ENCODE assay signal across 27 mouse cellular contexts in genomic region chr13:89872725-89873124, GRCm38 (mm10).
DNase-seq lines count a peak whose midpoint lies in the region; ATAC-seq and TF ChIP-seq lines count a peak whose summit lies in the region.
"Had no signal": no experiment of that assay in that cellular context is flagged by ENCODE, and none has a peak within 500 bp of the region (broad histone marks: within the 10 kb centered on the region; RNA-seq: fewer than 3 reads in every experiment).

No protein-coding gene starts in this region.

- DNase-seq in embryonic facial prominence, embryonic 11.5 days (ENCODE audit: low spot score), result peak; percentile 82
- no peak for DNase-seq in embryonic facial prominence, embryonic 10.5 days (ENCODE audit: low spot score)
- peak; percentile 37 for DNase-seq in NIH3T3 (ENCODE audit: low read depth)
- DNase-seq in embryonic facial prominence, embryonic 14.5 days (ENCODE audit: low spot score), result peak; percentile 47
- DNase-seq in limb, embryonic 14.5 days (ENCODE audit: low spot score), result peak; percentile 44
- DNase-seq in cerebellum, postnatal 10 days, result no peak
- DNase-seq in layer of hippocampus, postnatal 36 days, result no peak
- DNase-seq: adrenal gland, adult 2 months; adrenal gland, postnatal 14 days; cerebellum, adult 11 months; cerebellum, adult 2 months; cerebellum, adult 9-11 months; cerebellum, postnatal 36 days; gastrocnemius, postnatal 10 days; gastrocnemius, postnatal 36 days; heart, adult 2 months; heart, postnatal 14 days had no signal

- no peak for TF ChIP-seq POLR2A in limb, embryonic 14.5 days (IDR thresholded peaks at IDR 0.05; ENCODE audit: borderline replicate concordance, extremely low read depth, insufficient read depth, insufficient read length)

- WGBS in embryonic facial prominence, embryonic 11.5 days, result 42% methylated on average over 3 of the region's 3 CpGs
- 65% methylated on average over 3 of the region's 3 CpGs for WGBS in embryonic facial prominence, embryonic 10.5 days
- WGBS in embryonic facial prominence, embryonic 14.5 days, result 34% methylated on average over 3 of the region's 3 CpGs
- 48% methylated on average over 3 of the region's 3 CpGs for WGBS in limb, embryonic 14.5 days
- 93% methylated on average over 3 of the region's 3 CpGs for WGBS in midbrain, embryonic 16.5 days

- no peaks in the 10 kb centered on the region for H3K9me3 ChIP-seq in embryonic facial prominence, embryonic 11.5 days (replicated peaks; ENCODE audit: control insufficient read depth, low read length)
- no peaks in the 10 kb centered on the region for H3K9me3 ChIP-seq in embryonic facial prominence, embryonic 10.5 days
- no peaks in the 10 kb centered on the region for H3K9me3 ChIP-seq in embryonic facial prominence, embryonic 14.5 days (ENCODE audit: control insufficient read depth, low read length)
- H3K9me3 ChIP-seq in limb, embryonic 14.5 days (ENCODE audit: control insufficient read depth, low read length), result no peaks in the 10 kb centered on the region
- no peaks in the 10 kb centered on the region for H3K9me3 ChIP-seq in midbrain, embryonic 16.5 days (replicated peaks; ENCODE audit: control insufficient read depth, low read length, poor library complexity, severe bottlenecking)
- H3K9me3 ChIP-seq: forebrain, embryonic 12.5 days; forebrain, embryonic 15.5 days; heart, embryonic 10.5 days; heart, embryonic 13.5 days; hindbrain, embryonic 12.5 days; hindbrain, embryonic 15.5 days had no signal

- peak; percentile 85 for ATAC-seq in embryonic facial prominence, embryonic 11.5 days (replicated peaks; ENCODE audit: insufficient number of reproducible peaks, low FRiP score, low TSS enrichment, low read depth)
- no peak for ATAC-seq in embryonic facial prominence, embryonic 14.5 days (ENCODE audit: low read depth)
- no peak; the same call in 1 of the 2 replicates for ATAC-seq in limb, embryonic 14.5 days (ENCODE audit: low FRiP score, low read depth)
- no peak for ATAC-seq in midbrain, embryonic 16.5 days
- ATAC-seq: forebrain, embryonic 15.5 days; intestine, postnatal 0 days; Patski had no signal

- H3K4me2 ChIP-seq in embryonic facial prominence, embryonic 11.5 days (ENCODE audit: low read depth, low read length), result no peak overlapping the region
- H3K4me2 ChIP-seq in embryonic facial prominence, embryonic 14.5 days (ENCODE audit: low read depth, low read length), result no peak overlapping the region
- H3K4me2 ChIP-seq in limb, embryonic 14.5 days (replicated peaks; ENCODE audit: low read depth, low read length, severe bottlenecking), result no peak overlapping the region
- H3K4me2 ChIP-seq in midbrain, embryonic 16.5 days (ENCODE audit: low read length), result no peak overlapping the region
- H3K4me2 ChIP-seq: forebrain, embryonic 12.5 days; forebrain, embryonic 15.5 days; heart, embryonic 13.5 days; hindbrain, embryonic 12.5 days; hindbrain, embryonic 15.5 days had no signal

- no peaks in the 10 kb centered on the region for H3K27me3 ChIP-seq in embryonic facial prominence, embryonic 11.5 days (ENCODE audit: control insufficient read depth, insufficient read depth, low read length)
- no peaks in the 10 kb centered on the region for H3K27me3 ChIP-seq in embryonic facial prominence, embryonic 10.5 days (replicated peaks; ENCODE audit: low read depth, poor library complexity, severe bottlenecking)
- H3K27me3 ChIP-seq in embryonic facial prominence, embryonic 14.5 days (replicated peaks; ENCODE audit: control insufficient read depth, insufficient read depth, low read length), result no peaks in the 10 kb centered on the region
- H3K27me3 ChIP-seq in limb, embryonic 14.5 days (ENCODE audit: control insufficient read depth, insufficient read depth, low read length), result no peaks in the 10 kb centered on the region
- H3K27me3 ChIP-seq in midbrain, embryonic 16.5 days (ENCODE audit: control insufficient read depth, insufficient read depth, low read depth, low read length), result no peaks in the 10 kb centered on the region
- H3K27me3 ChIP-seq: forebrain, embryonic 12.5 days; forebrain, embryonic 15.5 days; heart, embryonic 13.5 days; hindbrain, embryonic 12.5 days; hindbrain, embryonic 15.5 days; Patski had no signal

- H3K9ac ChIP-seq in embryonic facial prominence, embryonic 11.5 days (replicated peaks; ENCODE audit: low read length), result no peak overlapping the region
- H3K9ac ChIP-seq in embryonic facial prominence, embryonic 14.5 days (ENCODE audit: low read depth, low read length), result no peak overlapping the region
- no peak overlapping the region for H3K9ac ChIP-seq in limb, embryonic 14.5 days (ENCODE audit: low read depth, low read length, severe bottlenecking)
- no peak overlapping the region for H3K9ac ChIP-seq in midbrain, embryonic 16.5 days (ENCODE audit: low read depth, low read length)
- H3K9ac ChIP-seq: forebrain, embryonic 12.5 days; forebrain, embryonic 15.5 days; heart, embryonic 13.5 days; hindbrain, embryonic 12.5 days; hindbrain, embryonic 15.5 days had no signal

- H3K4me3 ChIP-seq in embryonic facial prominence, embryonic 11.5 days (ENCODE audit: low read depth, low read length), result no peak overlapping the region
- H3K4me3 ChIP-seq in embryonic facial prominence, embryonic 10.5 days, result no peak overlapping the region
- no peak overlapping the region for H3K4me3 ChIP-seq in embryonic facial prominence, embryonic 14.5 days (ENCODE audit: low read depth, low read length)
- no peak overlapping the region for H3K4me3 ChIP-seq in limb, embryonic 14.5 days (replicated peaks; ENCODE audit: low read length)
- H3K4me3 ChIP-seq in midbrain, embryonic 16.5 days (ENCODE audit: low read depth, low read length), result no peak overlapping the region
- H3K4me3 ChIP-seq: erythroblast, embryonic 14.5 days; forebrain, embryonic 12.5 days; forebrain, embryonic 15.5 days; heart, adult 2 months; heart, embryonic 10.5 days; heart, embryonic 13.5 days; hindbrain, embryonic 12.5 days; hindbrain, embryonic 15.5 days had no signal

- no peaks in the 10 kb centered on the region for H3K4me1 ChIP-seq in embryonic facial prominence, embryonic 11.5 days (ENCODE audit: control insufficient read depth, insufficient read depth, low read length)
- 0 out of 2 replicates have a peak, but pooled peaks cover 6% of the 10 kb centered on the region for H3K4me1 ChIP-seq in embryonic facial prominence, embryonic 10.5 days
- 0 out of 2 replicates have a peak, but pooled peaks cover 2% of the 10 kb centered on the region for H3K4me1 ChIP-seq in embryonic facial prominence, embryonic 14.5 days (ENCODE audit: control insufficient read depth, insufficient read depth, low read length)
- no peaks in the 10 kb centered on the region; the same call in 1 of the 2 replicates for H3K4me1 ChIP-seq in limb, embryonic 14.5 days (ENCODE audit: control insufficient read depth, insufficient read depth, low read length)
- no peaks in the 10 kb centered on the region for H3K4me1 ChIP-seq in midbrain, embryonic 16.5 days (ENCODE audit: control insufficient read depth, insufficient read depth, low read length)
- H3K4me1 ChIP-seq: forebrain, embryonic 12.5 days; forebrain, embryonic 15.5 days; heart, embryonic 10.5 days; heart, embryonic 13.5 days; hindbrain, embryonic 12.5 days; hindbrain, embryonic 15.5 days had no signal

- H3K36me3 ChIP-seq in embryonic facial prominence, embryonic 11.5 days (replicated peaks; ENCODE audit: control insufficient read depth, insufficient read depth, low read depth, low read length), result no peaks in the 10 kb centered on the region
- no peaks in the 10 kb centered on the region for H3K36me3 ChIP-seq in embryonic facial prominence, embryonic 10.5 days (replicated peaks)
- no peaks in the 10 kb centered on the region for H3K36me3 ChIP-seq in embryonic facial prominence, embryonic 14.5 days (ENCODE audit: control insufficient read depth, insufficient read depth, low read length)
- no peaks in the 10 kb centered on the region for H3K36me3 ChIP-seq in limb, embryonic 14.5 days (ENCODE audit: control insufficient read depth, insufficient read depth, low read length)
- H3K36me3 ChIP-seq in midbrain, embryonic 16.5 days (ENCODE audit: control insufficient read depth, insufficient read depth, low read length), result no peaks in the 10 kb centered on the region
- H3K36me3 ChIP-seq: forebrain, embryonic 12.5 days; forebrain, embryonic 15.5 days; heart, embryonic 10.5 days; heart, embryonic 13.5 days; hindbrain, embryonic 12.5 days; hindbrain, embryonic 15.5 days had no signal

- no peak overlapping the region for H3K27ac ChIP-seq in embryonic facial prominence, embryonic 11.5 days (replicated peaks; ENCODE audit: low read depth, low read length)
- H3K27ac ChIP-seq in embryonic facial prominence, embryonic 10.5 days (replicated peaks), result no peak overlapping the region
- H3K27ac ChIP-seq in embryonic facial prominence, embryonic 14.5 days (replicated peaks; ENCODE audit: low read depth, low read length), result no peak overlapping the region
- H3K27ac ChIP-seq in limb, embryonic 14.5 days (replicated peaks; ENCODE audit: low read depth, low read length), result no peak overlapping the region
- H3K27ac ChIP-seq in midbrain, embryonic 16.5 days (ENCODE audit: low read length), result no peak overlapping the region
- H3K27ac ChIP-seq: forebrain, embryonic 12.5 days; forebrain, embryonic 15.5 days; heart, adult 2 months; heart, embryonic 10.5 days; heart, embryonic 13.5 days; hindbrain, embryonic 12.5 days; hindbrain, embryonic 15.5 days had no signal

Comparison
In these comparisons a context has a peak if more than half of its experiments do, and no peak if none do; other contexts are left out.
1. DNase-seq: peak in embryonic facial prominence, embryonic 11.5 days (single experiment), NIH3T3 (single experiment), embryonic facial prominence, embryonic 14.5 days (single experiment) and limb, embryonic 14.5 days (single experiment); none in embryonic facial prominence, embryonic 10.5 days (single experiment), cerebellum, postnatal 10 days (0 of 2) and layer of hippocampus, postnatal 36 days (0 of 2).